Mouse (Mus musculus) CD8-positive naive resting alpha-beta T cell, adult 57 days (primary cell): ENCODE data around the gene Adap2. TPM values are rescaled to one million over a fixed set of nuclear protein-coding genes. Genes with fewer than 3 reads are reported as not detected.

Experiments
- total RNA-seq: library from RNA; stranded (reverse); gene quantifications from one replicate; pipeline ENCODE4 v1.2.4, GENCODE M21; 2023

Adap2 gene
- 1.0 TPM for total RNA-seq

DNA sequence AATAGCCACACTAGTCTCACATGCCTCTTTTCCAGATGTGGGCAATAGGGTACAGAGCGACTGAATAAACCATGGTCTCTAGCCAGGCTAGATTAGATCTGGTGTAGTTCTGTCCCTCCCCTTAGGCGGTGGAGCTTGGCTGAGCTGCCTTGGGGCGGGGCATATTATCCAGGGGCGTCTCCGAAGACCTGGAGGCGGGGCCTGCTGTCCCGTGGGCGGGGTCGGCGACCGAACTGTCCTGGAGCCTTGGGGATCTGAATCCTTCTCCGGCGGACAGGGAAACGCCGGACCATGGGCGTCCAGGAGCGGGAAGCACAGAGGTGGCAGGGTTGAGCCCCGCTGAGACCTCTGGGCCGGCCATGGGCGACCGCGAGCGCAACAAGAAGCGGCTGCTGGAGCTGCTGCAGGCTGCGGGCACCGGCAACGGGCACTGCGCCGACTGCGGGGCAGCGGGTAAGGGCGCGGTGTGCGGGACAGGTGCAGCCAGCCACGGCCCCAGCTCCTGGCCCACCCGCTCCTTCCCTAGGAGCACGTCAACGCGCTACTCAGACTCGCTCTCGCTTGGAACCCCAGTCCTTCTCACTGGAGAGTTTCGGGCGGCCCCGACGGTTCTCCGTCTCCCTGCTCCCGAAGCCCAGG is at the start of gene Adap2:
Gene Adap2, plus strand, starts transcription at position 249 of the 639 bp plus-strand sequence.

DNA sequence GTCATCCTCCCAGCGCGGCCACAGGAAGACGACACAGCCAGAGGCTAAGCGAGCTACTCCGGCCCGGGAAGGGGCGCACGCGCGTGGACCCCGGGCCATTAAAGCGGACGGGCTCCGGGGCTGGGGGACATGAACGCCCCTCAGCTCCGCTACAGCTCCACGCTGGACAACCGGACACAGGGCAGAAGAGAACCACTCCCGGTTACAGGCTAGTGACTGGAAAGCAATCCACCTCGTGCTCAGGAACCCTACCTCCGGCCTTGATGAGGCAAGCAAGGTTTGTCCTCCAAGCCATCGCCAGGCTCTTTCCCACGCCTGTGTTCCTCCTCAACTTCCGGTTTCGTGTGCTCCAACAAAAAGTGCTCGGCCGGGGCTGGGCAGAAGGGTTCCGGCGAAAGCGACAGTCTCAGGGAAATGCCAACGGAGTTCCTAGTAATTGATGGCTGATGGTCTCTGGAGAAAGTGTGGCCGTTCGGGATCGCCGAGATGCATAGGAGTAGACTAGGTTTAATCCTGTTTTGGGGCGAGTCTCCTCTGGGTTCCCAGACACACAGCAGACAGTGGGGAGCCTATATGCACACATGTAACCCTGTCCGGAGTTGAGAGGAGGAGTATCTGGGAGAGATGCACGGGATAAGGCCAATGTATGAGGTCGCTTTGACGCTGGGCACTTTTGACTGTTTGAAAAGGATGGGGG is 11.9 kb upstream of the Adap2 start, which contains the start of gene Tefm:
Gene Tefm, minus strand, starts transcription at position 351 of the 697 bp plus-strand sequence.

DNA sequence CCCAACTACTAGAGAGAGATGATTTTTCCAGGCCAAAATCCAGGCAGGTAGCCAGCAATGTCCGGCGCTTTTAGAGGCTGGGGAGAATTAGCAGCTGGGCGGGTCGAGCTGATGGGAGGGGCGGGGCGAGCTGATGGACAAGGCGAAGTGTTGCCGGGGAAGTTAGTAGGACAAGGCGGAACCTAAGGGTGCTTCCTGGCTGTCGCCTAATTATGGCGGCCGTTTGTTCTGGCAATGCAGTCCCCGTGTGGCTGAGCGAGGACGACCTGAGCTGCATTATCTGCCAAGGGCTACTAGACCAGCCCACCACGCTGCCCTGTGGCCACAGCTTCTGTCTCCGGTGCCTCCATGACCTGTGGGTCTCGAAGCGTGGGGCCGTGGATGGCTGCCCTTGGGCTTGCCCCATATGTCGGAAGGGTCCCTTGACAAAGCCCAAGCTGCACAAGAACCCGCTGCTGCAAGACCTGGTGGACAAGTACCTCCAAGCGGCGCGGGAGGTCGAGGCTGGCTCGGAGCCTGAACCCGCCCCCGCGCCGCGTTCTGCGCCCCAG is 29.9 kb downstream of the Adap2 start, which contains the start of gene Rnf135:
Gene Rnf135, plus strand, starts transcription at position 147 of the 551 bp plus-strand sequence.

DNA sequence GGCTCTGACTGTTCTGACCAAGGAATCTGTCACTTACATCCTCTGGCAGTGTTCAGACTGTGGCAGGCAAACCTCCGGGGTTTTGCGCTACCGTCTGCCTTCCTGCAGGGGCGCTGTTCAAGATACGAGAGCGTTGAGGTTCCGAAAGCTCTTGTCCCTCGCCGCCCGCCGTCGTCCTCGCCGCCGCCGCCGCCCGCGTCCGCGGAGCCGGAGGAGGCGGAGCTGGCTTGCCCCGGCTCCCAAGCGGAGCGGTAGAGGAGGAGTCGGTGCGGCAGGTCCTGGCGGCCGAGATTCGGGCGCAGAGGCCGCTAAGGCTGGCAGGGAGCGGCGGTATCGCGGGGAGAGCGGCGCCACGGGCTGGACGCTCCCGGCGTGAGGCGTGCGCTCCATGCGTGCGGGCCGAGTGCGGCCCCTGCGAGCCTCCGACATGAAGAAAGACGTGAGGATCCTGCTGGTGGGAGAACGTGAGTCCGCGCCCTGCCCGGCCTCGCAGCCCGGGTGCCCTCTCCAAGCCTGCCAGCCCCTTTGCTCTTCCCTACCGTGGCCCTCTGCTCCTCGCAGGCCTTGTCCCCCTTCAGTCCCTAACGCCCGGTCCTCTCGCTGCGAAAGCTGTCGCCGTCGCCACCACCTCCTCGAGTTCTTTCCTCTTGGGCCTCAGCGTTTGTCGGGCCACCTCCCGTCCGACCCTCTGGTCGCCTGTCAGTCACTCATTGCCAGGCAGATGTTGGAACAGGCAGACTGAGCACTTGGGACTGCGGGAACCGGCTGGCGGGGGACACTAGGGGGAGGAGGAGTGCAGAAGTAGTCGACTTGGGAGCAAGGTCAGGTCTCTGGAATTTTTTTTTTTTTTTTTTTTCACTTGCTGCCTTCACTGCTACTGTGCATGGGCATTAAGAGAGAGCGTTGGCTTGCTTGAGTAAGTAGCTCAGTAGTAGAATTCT is 55.2 kb downstream of the Adap2 start, which contains the start of gene Rhot1:
Gene Rhot1, plus strand, starts transcription at position 160 of the 941 bp plus-strand sequence.

Other genes with a start within 250 kb of the Adap2 start
- 37.0 TPM for gene Utp6, start 191.7 kb upstream of the Adap2 start, total RNA-seq
- gene Suz12, start 161.0 kb upstream of the Adap2 start, total RNA-seq: 75.8 TPM
- gene Crlf3, start 73.1 kb upstream of the Adap2 start, total RNA-seq: 255 TPM
- 5.1 TPM for gene Atad5, start 64.7 kb upstream of the Adap2 start, total RNA-seq
- gene Tefm, start 11.9 kb upstream of the Adap2 start, total RNA-seq: 4.8 TPM
- gene Rnf135, start 29.7 kb downstream of the Adap2 start, total RNA-seq: 3.3 TPM
- 47.3 TPM for gene Rhot1, start 54.9 kb downstream of the Adap2 start, total RNA-seq
- gene Rhbdl3, start 146.8 kb downstream of the Adap2 start, total RNA-seq: 0.34 TPM
- 14.7 TPM for gene 5730455P16Rik, start 223.9 kb downstream of the Adap2 start, total RNA-seq
- gene Zfp207, start 229.2 kb downstream of the Adap2 start, total RNA-seq: 164 TPM